Mouse (Mus musculus) stomach, embryonic 15.5 days (tissue): ENCODE results near the gene Trim46. TPM values are rescaled to one million over a fixed set of nuclear protein-coding genes. Genes with fewer than 3 reads are reported as not detected.

Experiments used
- ATAC-seq: fragments of 200-750 bp; cut with Nextera tagmentation; 2 replicates; pipeline ENCODE4 v1.8.0; 2017; ENCODE audit warnings: low read depth, moderate number of reproducible peaks, moderate TSS enrichment; ENCODE audit not compliant: insufficient read depth, low FRiP score
- H3K27ac ChIP-seq: fragments of 300-500 bp; sonication (generic); 2 replicates; pipeline ENCODE4 v1.5.1; 2015; ENCODE audit warnings: mild to moderate bottlenecking, inconsistent platforms
- H3K27me3 ChIP-seq: fragments of 300-500 bp; sonication (generic); replicated peaks from 2 replicates; pipeline ENCODE4 v1.6.1; 2015; ENCODE audit warnings: inconsistent platforms
- H3K36me3 ChIP-seq: fragments of 300-500 bp; sonication (generic); 2 replicates; pipeline ENCODE4 v1.6.1; 2015; ENCODE audit warnings: inconsistent platforms
- H3K4me1 ChIP-seq: fragments of 300-500 bp; sonication (generic); 2 replicates; pipeline ENCODE4 v1.6.1; 2015; ENCODE audit warnings: inconsistent platforms
- H3K4me2 ChIP-seq: fragments of 300-500 bp; sonication (generic); 2 replicates; pipeline ENCODE4 v1.6.1; 2015; ENCODE audit warnings: mild to moderate bottlenecking, inconsistent platforms
- H3K4me3 ChIP-seq: fragments of 300-500 bp; sonication (generic); replicated peaks from 2 replicates; pipeline ENCODE4 v1.5.1; 2015; ENCODE audit warnings: inconsistent platforms
- H3K9ac ChIP-seq: fragments of 300-500 bp; sonication (generic); 2 replicates; pipeline ENCODE4 v1.6.1; 2015; ENCODE audit warnings: inconsistent platforms
- H3K9me3 ChIP-seq: fragments of 300-500 bp; sonication (generic); 2 replicates; pipeline ENCODE4 v1.6.1; 2016; ENCODE audit warnings: inconsistent platforms
- WGBS: fragments of 180-500 bp; shearing (Covaris S2); methylation state at CpG from one replicate; pipeline ENCODE4 v1.1.7; 2015; 5-methylcytosine and 5-hydroxymethylcytosine counted together
- polyA plus RNA-seq: library from polyadenylated mRNA; unstranded; fragments of >200 nt; fragmentation: Nextera tagmentation; extraction: Ambion mirVana; gene quantifications from 2 replicates; pipeline ENCODE4 v1.2.1, GENCODE M21; 2015

The Trim46 gene
- polyA plus RNA-seq, 1 experiment from 2014 or later, result 4.6 TPM

DNA sequence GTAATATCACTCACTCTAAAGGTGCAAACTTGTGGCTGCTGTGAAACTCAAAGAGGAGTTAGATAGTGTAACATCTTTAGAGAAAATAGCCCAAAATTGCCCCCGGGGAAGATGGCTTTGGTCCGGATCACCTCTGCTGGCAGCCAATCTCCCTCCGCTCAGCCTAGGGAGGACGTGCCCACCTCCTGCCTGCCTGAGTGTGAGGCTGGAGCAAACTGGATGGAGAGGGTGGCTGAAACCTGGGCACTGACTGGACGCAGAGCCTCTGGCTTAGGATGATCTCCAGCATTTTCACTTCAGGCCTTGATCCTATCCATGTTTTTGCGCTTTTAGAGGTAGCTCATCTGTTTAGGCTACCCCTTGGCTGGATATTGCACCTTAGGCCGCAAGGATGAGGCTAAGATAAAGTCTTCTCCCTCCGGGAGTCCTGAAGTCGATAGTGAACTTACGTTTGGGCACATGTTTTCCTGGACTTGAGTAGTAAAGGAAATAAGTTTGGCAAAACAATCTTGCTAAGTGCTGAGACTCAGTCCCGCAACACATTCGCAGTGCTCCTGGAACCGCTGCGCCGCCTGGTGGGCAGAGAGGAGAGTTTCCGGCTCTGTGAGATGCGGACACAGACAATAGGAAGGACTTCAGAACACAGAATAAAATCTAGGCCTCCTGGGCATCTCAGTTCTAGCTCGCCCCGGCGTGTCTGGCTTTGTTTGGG is 35.6 kb upstream of the Trim46 start:
- WGBS, result 15% methylated on average over 20 of the region's 20 CpGs
- no peaks in the 10 kb centered on the region for H3K36me3 ChIP-seq
- H3K4me3 ChIP-seq, result peak overlapping the region; percentile 64
- peak overlapping the region; percentile 93 for H3K27ac ChIP-seq
- peak overlapping the region; percentile 96 for H3K4me2 ChIP-seq
- no peaks in the 10 kb centered on the region for H3K9me3 ChIP-seq
- no peak overlapping the region for H3K9ac ChIP-seq
- no peaks in the 10 kb centered on the region for H3K27me3 ChIP-seq
- ATAC-seq, result no peak
- H3K4me1 ChIP-seq, result peaks cover 42% of the 10 kb centered on the region

DNA sequence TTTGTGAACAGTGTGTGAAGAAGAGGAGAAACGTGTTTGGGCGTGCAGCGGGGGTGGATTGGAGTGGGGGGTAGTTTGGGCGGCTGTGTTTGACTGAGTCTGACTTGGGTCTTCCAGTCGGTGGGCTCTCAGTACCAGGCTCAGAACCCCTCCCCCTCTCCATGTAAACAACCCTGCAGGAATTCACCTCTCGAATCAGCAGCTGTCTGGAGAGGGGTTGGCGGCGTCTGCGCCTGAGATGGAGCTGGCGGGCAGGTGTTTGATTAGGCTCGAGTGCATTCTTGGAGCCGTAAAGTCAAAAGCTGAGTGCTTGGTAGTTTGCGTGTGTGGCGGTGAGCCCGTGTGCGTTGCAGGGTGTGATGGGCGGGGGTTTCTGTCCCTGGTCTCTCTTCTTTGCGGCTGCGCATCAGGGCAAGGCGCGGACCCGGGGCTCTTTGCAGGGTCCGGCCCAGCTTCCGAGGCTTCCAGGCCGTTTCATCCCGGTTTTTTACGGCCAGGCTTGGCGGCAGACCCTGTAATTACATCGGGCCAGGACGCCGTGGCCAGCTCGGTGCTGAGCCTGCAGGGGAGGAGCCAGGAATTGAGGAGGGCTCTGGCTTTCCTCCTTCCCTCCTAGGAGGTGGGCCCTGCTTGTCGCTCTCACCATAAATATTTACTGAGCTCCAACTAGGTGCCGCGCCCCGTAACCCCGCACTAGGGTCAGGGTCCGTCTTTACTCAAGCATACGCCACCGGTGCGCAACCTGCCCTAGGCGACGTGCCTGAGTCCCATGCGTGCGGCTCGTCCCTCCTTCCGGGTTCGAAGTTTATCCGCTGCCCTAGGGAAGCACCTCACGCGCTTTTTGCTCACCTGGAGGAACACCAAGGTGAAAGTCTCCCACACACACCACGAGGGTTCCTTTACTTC is 34.8 kb upstream of the Trim46 start, which contains the start of gene Efna1:
Gene Efna1 (minus strand): TSS at position 537 of the 906 bp plus-strand sequence.
- H3K27me3 ChIP-seq, result no peaks in the 10 kb centered on the region
- H3K27ac ChIP-seq, result peak within 1 kb of the TSS; percentile 93
- H3K4me1 ChIP-seq, result peaks cover 42% of the 10 kb centered on the region
- H3K4me3 ChIP-seq, result peak within 1 kb of the TSS; percentile 64
- WGBS, result under 1% methylated on average over 52 of the region's 52 CpGs
- ATAC-seq, result peak; percentile 61
- H3K9me3 ChIP-seq, result no peaks in the 10 kb centered on the region
- H3K36me3 ChIP-seq, result no peaks in the 10 kb centered on the region
- peak within 1 kb of the TSS; percentile 96 for H3K4me2 ChIP-seq
- H3K9ac ChIP-seq, result peak within 1 kb of the TSS; percentile 73; the same call in 1 of the 2 replicates

DNA sequence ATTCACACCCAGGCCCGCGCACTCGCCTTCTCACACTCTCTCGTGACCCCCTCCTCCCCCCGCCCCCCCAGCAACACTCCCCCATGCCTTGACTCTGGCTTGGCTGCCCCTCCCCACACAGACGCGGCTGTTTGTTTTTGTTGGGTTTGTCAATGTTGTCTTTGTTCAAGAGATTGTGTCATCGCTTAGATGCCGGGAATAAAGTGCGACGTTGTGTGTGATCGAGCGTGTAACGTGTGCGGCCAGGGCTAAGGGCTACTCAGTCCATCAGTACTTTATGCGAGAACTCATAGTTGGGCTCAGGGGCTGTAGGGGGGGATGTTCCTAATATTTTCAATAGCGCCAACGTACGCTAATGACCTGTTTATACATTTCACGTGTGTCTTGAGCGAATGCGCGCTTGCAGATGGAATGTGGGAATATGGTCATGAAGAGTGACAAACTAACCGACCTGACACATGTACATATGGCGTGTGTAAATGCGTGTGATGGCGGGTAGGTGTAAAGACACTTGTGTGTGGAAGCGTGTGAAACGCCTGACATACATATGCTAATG is 34.0 kb upstream of the Trim46 start:
- Histone ChIP-seq H3K9me3 (no peaks in the 10 kb centered on the region), H3K4me3 (peak overlapping the region; percentile 64), H3K9ac (0 out of 2 replicates have a peak overlapping the region, but pooled peaks have one; percentile 73), H3K4me1 (peaks cover 42% of the 10 kb centered on the region), H3K4me2 (peak overlapping the region; percentile 96), H3K27ac (peak overlapping the region; percentile 93), H3K27me3 (no peaks in the 10 kb centered on the region), H3K36me3 (peaks cover 3% of the 10 kb centered on the region; the same call in 1 of the 2 replicates)
- 1% methylated on average over 29 of the region's 29 CpGs for WGBS
- ATAC-seq, result no peak

DNA sequence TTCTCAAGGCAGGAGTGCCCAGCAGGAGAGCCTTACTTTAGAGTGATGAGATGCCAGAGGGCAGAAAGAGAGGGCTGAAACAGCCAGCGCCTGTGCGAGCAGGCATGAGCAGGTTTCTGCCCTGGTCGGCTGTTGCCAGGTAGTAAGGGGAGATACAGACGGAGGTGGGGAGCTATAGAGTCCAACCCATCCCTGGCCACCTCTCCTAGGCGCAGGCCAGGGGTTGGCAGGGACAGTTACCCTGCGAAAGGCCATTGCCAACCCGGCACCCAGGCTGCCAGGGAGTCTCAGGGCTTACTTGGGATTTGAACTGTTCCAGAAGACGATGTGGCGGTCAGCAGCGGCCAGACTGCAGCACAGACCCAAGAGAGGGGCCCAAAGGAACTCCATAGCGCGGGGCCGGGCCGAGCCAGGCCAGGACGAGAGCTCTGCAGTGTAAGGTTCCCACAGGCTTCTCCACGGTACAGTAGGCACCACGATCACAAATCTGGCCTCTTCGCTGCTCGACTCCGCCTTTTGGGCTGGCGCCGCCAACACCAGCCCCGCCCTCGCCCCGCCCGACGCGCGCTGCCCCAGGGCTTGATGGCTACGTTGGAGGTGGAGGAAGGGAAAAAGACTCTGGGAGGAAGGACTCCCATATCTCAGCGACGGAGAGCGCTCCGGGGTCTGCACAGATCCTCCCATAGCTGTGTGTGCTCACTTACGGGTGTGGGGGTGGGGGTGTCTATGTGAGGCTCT is 33.2 kb upstream of the Trim46 start:
- H3K36me3 ChIP-seq, result peaks cover 7% of the 10 kb centered on the region; the same call in 1 of the 2 replicates
- peak; percentile 69 for ATAC-seq
- peak overlapping the region; percentile 96 for H3K4me2 ChIP-seq
- H3K4me3 ChIP-seq, result peak overlapping the region; percentile 64
- H3K27me3 ChIP-seq, result no peaks in the 10 kb centered on the region
- H3K4me1 ChIP-seq, result peaks cover 42% of the 10 kb centered on the region
- H3K9ac ChIP-seq, result peak overlapping the region; percentile 73
- H3K9me3 ChIP-seq, result no peaks in the 10 kb centered on the region
- peak overlapping the region; percentile 90 for H3K27ac ChIP-seq
- under 1% methylated on average over 35 of the region's 35 CpGs for WGBS

DNA sequence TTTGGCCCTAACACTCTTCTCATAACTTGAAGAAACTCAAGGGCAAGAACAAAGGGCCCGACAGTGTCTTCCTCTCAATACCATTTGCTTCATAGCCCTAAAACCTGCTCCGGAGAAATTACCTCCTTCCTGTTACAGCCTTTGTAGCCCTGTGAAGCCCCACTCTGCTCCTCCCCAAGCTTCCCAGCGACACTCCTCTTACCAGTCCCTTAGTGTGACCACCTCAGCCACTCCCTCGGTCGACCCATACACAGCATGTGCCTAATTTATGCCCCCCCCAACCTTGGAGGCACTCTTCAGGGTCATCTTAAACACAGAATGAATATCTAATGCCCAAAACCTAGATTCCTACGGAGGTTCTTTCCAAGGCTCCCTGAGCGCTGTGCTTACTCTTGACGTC is 32.5 kb upstream of the Trim46 start:
- ATAC-seq, result no peak
- Histone ChIP-seq H3K36me3 (peaks cover 7% of the 10 kb centered on the region; the same call in 1 of the 2 replicates), H3K4me2 (peak overlapping the region; percentile 96), H3K4me3 (peak overlapping the region; percentile 64), H3K27ac (peak overlapping the region; percentile 90), H3K4me1 (peaks cover 42% of the 10 kb centered on the region), H3K9ac (peak overlapping the region; percentile 73; the same call in 1 of the 2 replicates), H3K27me3 (no peaks in the 10 kb centered on the region), H3K9me3 (no peaks in the 10 kb centered on the region)
- WGBS, result 15% methylated on average over 8 of the region's 8 CpGs

DNA sequence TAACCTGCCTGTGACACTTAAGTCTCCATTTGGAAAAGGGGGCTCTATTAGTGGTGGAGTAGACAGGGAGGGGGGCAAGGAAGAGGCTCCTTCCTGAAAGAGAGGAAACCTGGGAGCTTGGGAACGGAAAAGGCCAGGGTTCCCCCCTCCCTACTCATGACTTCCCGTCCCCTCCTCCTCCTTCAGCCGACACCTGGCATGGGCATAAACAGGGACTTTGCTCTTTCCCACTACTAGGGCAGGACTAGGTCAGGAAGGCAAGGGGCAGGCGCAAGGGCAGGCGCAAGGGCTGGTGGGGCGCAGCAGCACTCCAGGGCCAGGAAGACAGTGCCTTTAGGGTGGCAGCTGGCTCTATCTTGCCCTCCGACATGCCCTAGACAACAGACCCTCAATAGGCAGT is 32.0 kb upstream of the Trim46 start:
- ATAC-seq, result peak; percentile 11; the same call in 1 of the 2 replicates
- peak overlapping the region; percentile 96 for H3K4me2 ChIP-seq
- H3K4me3 ChIP-seq, result peak overlapping the region; percentile 64
- H3K9ac ChIP-seq, result peak overlapping the region; percentile 73; the same call in 1 of the 2 replicates
- 36% methylated on average over 7 of the region's 7 CpGs for WGBS
- H3K9me3 ChIP-seq, result no peaks in the 10 kb centered on the region
- peaks cover 42% of the 10 kb centered on the region for H3K4me1 ChIP-seq
- H3K27ac ChIP-seq, result peak overlapping the region; percentile 90
- no peaks in the 10 kb centered on the region for H3K27me3 ChIP-seq
- peaks cover 7% of the 10 kb centered on the region; the same call in 1 of the 2 replicates for H3K36me3 ChIP-seq

DNA sequence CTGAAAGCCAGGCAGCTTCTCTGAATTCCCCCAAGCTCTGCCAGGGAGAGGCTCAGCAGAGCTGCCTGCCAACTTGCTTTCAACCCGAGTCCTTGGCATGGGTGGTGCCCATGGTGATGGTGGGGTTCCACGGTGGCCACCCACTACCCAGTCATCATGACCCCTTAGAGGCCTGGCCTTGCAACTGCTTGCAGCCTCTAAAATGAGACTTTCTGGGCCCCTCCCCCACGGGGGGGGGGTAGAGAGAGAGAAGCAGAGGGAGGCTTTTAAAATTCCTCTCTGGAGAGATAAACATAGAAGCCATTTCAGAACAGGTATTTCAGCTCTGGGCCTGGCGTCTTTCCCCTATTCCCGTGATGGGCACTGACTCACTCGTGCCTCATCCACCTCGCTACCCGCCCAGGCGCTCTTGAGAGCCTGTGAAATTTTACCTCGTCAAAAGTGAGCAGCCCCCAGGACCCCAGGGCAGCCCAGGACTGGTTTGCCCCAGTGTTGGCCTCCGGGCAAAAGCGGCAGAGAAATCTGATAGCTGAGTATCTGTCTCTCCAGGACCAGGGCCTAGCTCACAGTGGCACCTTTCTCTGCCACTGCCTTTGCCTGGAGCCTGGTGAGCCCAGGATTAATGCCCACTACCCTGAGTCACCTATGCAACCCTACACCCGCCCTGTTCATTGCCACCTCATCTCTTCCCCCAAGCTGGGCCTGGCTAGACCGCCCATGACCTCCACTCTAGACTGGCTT is 31.3 kb upstream of the Trim46 start:
- Histone ChIP-seq H3K27me3 (no peaks in the 10 kb centered on the region), H3K36me3 (peaks cover 10% of the 10 kb centered on the region; the same call in 1 of the 2 replicates), H3K4me1 (peaks cover 42% of the 10 kb centered on the region), H3K9ac (peak overlapping the region; percentile 73; the same call in 1 of the 2 replicates), H3K9me3 (no peaks in the 10 kb centered on the region), H3K4me2 (peak overlapping the region; percentile 96), H3K27ac (peak overlapping the region; percentile 90), H3K4me3 (peak overlapping the region; percentile 64)
- ATAC-seq, result 0 out of 2 replicates have a peak, but pooled peaks have one; percentile 1
- WGBS, result 25% methylated on average over 14 of the region's 14 CpGs

DNA sequence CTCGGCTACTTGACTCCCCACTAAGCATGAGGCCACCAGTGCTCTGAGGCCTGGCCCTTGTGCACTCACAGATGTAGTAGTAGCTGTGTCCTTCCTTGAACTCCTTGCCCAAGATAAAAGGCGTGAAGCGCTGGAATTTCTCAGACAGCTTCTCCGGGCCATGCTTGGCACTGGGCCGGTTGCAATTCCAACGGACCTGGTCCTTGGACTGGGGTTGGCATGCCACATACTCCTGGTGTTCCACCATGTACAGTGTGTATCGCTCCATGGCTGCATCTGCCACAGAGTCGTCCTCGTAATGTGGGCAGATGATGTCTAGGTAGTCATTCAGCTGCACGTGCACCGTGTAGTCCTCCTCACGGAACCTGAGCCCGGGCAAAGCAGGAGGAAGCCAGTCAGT is 30.0 kb upstream of the Trim46 start:
- Histone ChIP-seq H3K4me2 (no peak overlapping the region), H3K9me3 (no peaks in the 10 kb centered on the region), H3K4me1 (peaks cover 34% of the 10 kb centered on the region), H3K27me3 (no peaks in the 10 kb centered on the region), H3K4me3 (no peak overlapping the region), H3K36me3 (peaks cover 15% of the 10 kb centered on the region; the same call in 1 of the 2 replicates), H3K27ac (no peak overlapping the region), H3K9ac (no peak overlapping the region)
- WGBS, result 91% methylated on average over 13 of the region's 13 CpGs
- ATAC-seq, result no peak

DNA sequence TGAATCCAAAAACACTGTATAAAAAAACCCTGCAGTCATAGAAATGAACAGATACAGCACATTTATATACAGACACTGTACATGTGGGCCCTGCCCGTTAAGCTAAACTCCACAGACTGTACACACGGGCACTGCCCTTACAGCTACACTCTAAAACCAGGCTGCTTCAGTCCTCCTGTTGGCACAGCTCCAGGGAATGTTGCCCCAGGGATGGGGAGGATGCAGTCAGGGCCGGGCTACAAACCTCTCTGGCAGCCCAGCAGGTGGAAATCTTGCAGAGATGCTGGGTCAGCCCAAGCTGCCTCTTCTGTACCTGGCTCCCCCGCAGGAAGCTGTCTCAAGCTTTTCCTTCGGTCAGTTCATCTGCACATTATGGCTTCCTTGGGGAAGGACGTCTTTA is 25.7 kb upstream of the Trim46 start:
- Histone ChIP-seq H3K36me3 (peaks cover 15% of the 10 kb centered on the region; the same call in 1 of the 2 replicates), H3K9me3 (no peaks in the 10 kb centered on the region), H3K4me1 (peaks cover 27% of the 10 kb centered on the region), H3K27me3 (no peaks in the 10 kb centered on the region), H3K4me3 (no peak overlapping the region), H3K4me2 (no peak overlapping the region), H3K27ac (0 out of 2 replicates have a peak overlapping the region, but pooled peaks have one; percentile 4), H3K9ac (no peak overlapping the region)
- no peak for ATAC-seq
- 65% methylated on average over 6 of the region's 6 CpGs for WGBS

DNA sequence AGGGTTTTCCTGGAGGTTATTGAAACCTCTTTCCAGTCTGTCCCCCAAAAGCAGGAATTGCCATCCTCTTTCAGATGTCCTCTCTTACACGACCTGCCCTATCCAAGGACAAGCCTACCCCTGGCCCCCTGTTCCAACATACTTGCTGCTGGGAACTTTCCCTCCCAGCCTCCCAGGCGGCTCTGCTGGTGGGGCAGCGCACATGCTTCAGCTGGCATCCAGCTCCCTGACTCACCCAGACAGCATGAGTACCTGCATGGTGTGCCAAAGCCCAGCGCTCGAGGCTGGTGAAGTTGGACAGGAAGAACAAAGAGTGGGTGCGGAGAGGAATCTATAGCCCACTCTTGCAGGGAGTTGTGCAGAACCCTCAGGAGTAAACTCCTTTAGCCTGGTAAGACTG is 24.8 kb upstream of the Trim46 start:
- Histone ChIP-seq H3K4me1 (peaks cover 31% of the 10 kb centered on the region), H3K27ac (peak overlapping the region; percentile 90), H3K27me3 (no peaks in the 10 kb centered on the region), H3K9ac (no peak overlapping the region), H3K36me3 (peaks cover 15% of the 10 kb centered on the region; the same call in 1 of the 2 replicates), H3K4me2 (peak overlapping the region; percentile 72), H3K9me3 (no peaks in the 10 kb centered on the region), H3K4me3 (peak overlapping the region; percentile 61; the same call in 1 of the 2 replicates)
- WGBS, result 61% methylated on average over 6 of the region's 6 CpGs
- no peak for ATAC-seq
